Comparison of ENCODE assay signal across 10 mouse cellular contexts in genomic region chr19:6415454-6415853, GRCm38 (mm10). TPM values are rescaled to one million over a fixed set of nuclear protein-coding genes. Genes with fewer than 3 reads are reported as not detected.
DNase-seq lines count a peak whose midpoint lies in the region; ATAC-seq lines count a peak whose summit lies in the region.
"Had no signal": no experiment of that assay in that cellular context is flagged by ENCODE, and none has a peak within 500 bp of the region (broad histone marks: within the 10 kb centered on the region; RNA-seq: fewer than 3 reads in every experiment).

No protein-coding gene starts in this region.

- H3K36me3 ChIP-seq in forebrain, embryonic 11.5 days (ENCODE audit: control insufficient read depth, insufficient read depth, low read length) = no peaks in the 10 kb centered on the region
- H3K36me3 ChIP-seq in midbrain, embryonic 11.5 days (ENCODE audit: control insufficient read depth, insufficient read depth, low read length) = no peaks in the 10 kb centered on the region
- no peaks in the 10 kb centered on the region for H3K36me3 ChIP-seq in heart, embryonic 11.5 days (ENCODE audit: control insufficient read depth, insufficient read depth, low read length)

- WGBS in forebrain, embryonic 11.5 days = 45% methylated on average over 6 of the region's 6 CpGs
- 33% methylated on average over 6 of the region's 6 CpGs for WGBS in midbrain, embryonic 11.5 days
- 14% methylated on average over 6 of the region's 6 CpGs for WGBS in heart, embryonic 11.5 days (ENCODE audit: insufficient replicate concordance)

- peak overlapping the region; percentile 27; the same call in 1 of the 2 replicates for H3K9ac ChIP-seq in forebrain, embryonic 11.5 days (ENCODE audit: low read length)
- H3K9ac ChIP-seq in midbrain, embryonic 11.5 days (ENCODE audit: low read length) = peak overlapping the region; percentile 35; the same call in 1 of the 2 replicates
- no peak overlapping the region for H3K9ac ChIP-seq in heart, embryonic 11.5 days (ENCODE audit: low read depth, low read length)

- no peak for ATAC-seq in forebrain, embryonic 11.5 days (replicated peaks; ENCODE audit: low FRiP score)
- ATAC-seq in midbrain, embryonic 11.5 days (ENCODE audit: low FRiP score) = no peak
- ATAC-seq in CD4-positive, CD25-positive, alpha-beta regulatory T cell, adult 4 months = no peak
- no peak for ATAC-seq in heart, embryonic 11.5 days (replicated peaks; ENCODE audit: insufficient number of reproducible peaks, low FRiP score, low TSS enrichment)
- ATAC-seq: Patski had no signal

- peaks cover 26% of the 10 kb centered on the region for H3K4me1 ChIP-seq in forebrain, embryonic 11.5 days (replicated peaks; ENCODE audit: control insufficient read depth, insufficient read depth, low read length)
- peaks cover 43% of the 10 kb centered on the region for H3K4me1 ChIP-seq in midbrain, embryonic 11.5 days (ENCODE audit: control insufficient read depth, insufficient read depth, low read length)
- H3K4me1 ChIP-seq in heart, embryonic 11.5 days (ENCODE audit: control insufficient read depth, insufficient read depth, low read length) = peaks cover 22% of the 10 kb centered on the region

- H3K27me3 ChIP-seq in forebrain, embryonic 11.5 days (ENCODE audit: control insufficient read depth, insufficient read depth, low read length) = peaks cover 13% of the 10 kb centered on the region
- H3K27me3 ChIP-seq in midbrain, embryonic 11.5 days (ENCODE audit: control insufficient read depth, insufficient read depth, low read length) = peaks cover 11% of the 10 kb centered on the region
- H3K27me3 ChIP-seq in heart, embryonic 11.5 days (ENCODE audit: control insufficient read depth, insufficient read depth, low read length) = peaks cover 43% of the 10 kb centered on the region

- DNase-seq in cerebellum, adult 11-12 months = peak; percentile 27
- DNase-seq in cerebellum, adult 9-11 months = no peak
- DNase-seq in forebrain, embryonic 11.5 days (ENCODE audit: low spot score) = no peak
- peak; percentile 55 for DNase-seq in kidney, postnatal 14 days
- DNase-seq in midbrain, embryonic 11.5 days (ENCODE audit: low spot score, missing footprints) = peak; percentile 90
- DNase-seq in T-cell, adult 2 months (ENCODE audit: low spot score) = no peak

- no peak overlapping the region for H3K4me3 ChIP-seq in forebrain, embryonic 11.5 days (ENCODE audit: low read depth, low read length)
- H3K4me3 ChIP-seq in midbrain, embryonic 11.5 days (ENCODE audit: low read depth, low read length) = no peak overlapping the region
- no peak overlapping the region for H3K4me3 ChIP-seq in heart, embryonic 11.5 days (ENCODE audit: low read depth, low read length)
- H3K4me3 ChIP-seq: left cerebral cortex, adult 2 months had no signal

- H3K4me2 ChIP-seq in forebrain, embryonic 11.5 days (ENCODE audit: low read depth, low read length, severe bottlenecking) = no peak overlapping the region
- peak overlapping the region; percentile 24; the same call in 1 of the 2 replicates for H3K4me2 ChIP-seq in midbrain, embryonic 11.5 days
- no peak overlapping the region for H3K4me2 ChIP-seq in heart, embryonic 11.5 days

- H3K27ac ChIP-seq in forebrain, embryonic 11.5 days (ENCODE audit: low read depth, low read length) = peak overlapping the region; percentile 46
- peak overlapping the region; percentile 25 for H3K27ac ChIP-seq in midbrain, embryonic 11.5 days (ENCODE audit: low read depth, low read length)
- no peak overlapping the region for H3K27ac ChIP-seq in heart, embryonic 11.5 days (ENCODE audit: low read depth, low read length)
- H3K27ac ChIP-seq: left cerebral cortex, adult 2 months had no signal

- no peaks in the 10 kb centered on the region for H3K9me3 ChIP-seq in forebrain, embryonic 11.5 days (ENCODE audit: control insufficient read depth, low read length)
- no peaks in the 10 kb centered on the region for H3K9me3 ChIP-seq in midbrain, embryonic 11.5 days (ENCODE audit: control insufficient read depth, low read length)
- H3K9me3 ChIP-seq in heart, embryonic 11.5 days (replicated peaks; ENCODE audit: control insufficient read depth, low read length) = no peaks in the 10 kb centered on the region

RNA-seq across cellular contexts. Expression of gene Nrxn2, which starts 3.1 kb away (rescaled TPM):
- 8.1 and 10.4 TPM in 2 replicates for polyA plus RNA-seq in forebrain, embryonic 11.5 days (2014; fragmentation: Nextera tagmentation; extraction: Ambion mirVana)
- polyA plus RNA-seq in midbrain, embryonic 11.5 days (2014; fragmentation: Nextera tagmentation; extraction: Ambion mirVana) = 9.2 and 9.5 TPM in 2 replicates
- polyA plus RNA-seq in CD4-positive, CD25-positive, alpha-beta regulatory T cell, adult 4 months (2017; shearing (Covaris generic)) = not detected
- 1.5 and 1.6 TPM in 2 replicates for polyA plus RNA-seq in heart, embryonic 11.5 days (2014; fragmentation: Nextera tagmentation; extraction: Ambion mirVana)
- polyA plus RNA-seq: Patski had no signal

RNA-seq across cellular contexts. Expression of gene Rasgrp2, which starts 16.3 kb away (rescaled TPM):
- 9.5 and 12.9 TPM in 2 replicates for polyA plus RNA-seq in forebrain, embryonic 11.5 days (2014; fragmentation: Nextera tagmentation; extraction: Ambion mirVana)
- polyA plus RNA-seq in midbrain, embryonic 11.5 days (2014; fragmentation: Nextera tagmentation; extraction: Ambion mirVana) = 14.1 and 16.8 TPM in 2 replicates
- polyA plus RNA-seq in CD4-positive, CD25-positive, alpha-beta regulatory T cell, adult 4 months (2017; shearing (Covaris generic)) = 100 to 1,000 TPM in 1 of 2 experiments, 10 to 100 TPM in 1; 80.3 to 117 TPM
- 41.5 and 42.7 TPM in 2 replicates for polyA plus RNA-seq in heart, embryonic 11.5 days (2014; fragmentation: Nextera tagmentation; extraction: Ambion mirVana)

RNA-seq across cellular contexts. Expression of gene Pygm, which starts 31.3 kb away (rescaled TPM):
- 1.2 TPM in 2 replicates for polyA plus RNA-seq in forebrain, embryonic 11.5 days (2014; fragmentation: Nextera tagmentation; extraction: Ambion mirVana)
- polyA plus RNA-seq in midbrain, embryonic 11.5 days (2014; fragmentation: Nextera tagmentation; extraction: Ambion mirVana) = 0.81 and 1.8 TPM in 2 replicates
- polyA plus RNA-seq in CD4-positive, CD25-positive, alpha-beta regulatory T cell, adult 4 months (2017; shearing (Covaris generic)) = 10 to 100 TPM in 1 of 2 experiments, 1 to 10 TPM in 1; 2.0 to 14.2 TPM
- 149 and 178 TPM in 2 replicates for polyA plus RNA-seq in heart, embryonic 11.5 days (2014; fragmentation: Nextera tagmentation; extraction: Ambion mirVana)

RNA-seq across cellular contexts. Expression of gene Sf1, which starts 52.0 kb away (rescaled TPM):
- polyA plus RNA-seq in forebrain, embryonic 11.5 days (2014; fragmentation: Nextera tagmentation; extraction: Ambion mirVana) = 275 and 283 TPM in 2 replicates
- polyA plus RNA-seq in midbrain, embryonic 11.5 days (2014; fragmentation: Nextera tagmentation; extraction: Ambion mirVana) = 186 and 215 TPM in 2 replicates
- 10 to 100 TPM; 55.3 to 56.7 TPM for polyA plus RNA-seq in CD4-positive, CD25-positive, alpha-beta regulatory T cell, adult 4 months (2017; shearing (Covaris generic))
- polyA plus RNA-seq in heart, embryonic 11.5 days (2014; fragmentation: Nextera tagmentation; extraction: Ambion mirVana) = 106 and 124 TPM in 2 replicates

Comparison
In these comparisons a context has a peak if more than half of its experiments do, and no peak if none do; other contexts are left out.
1. DNase-seq: peak in cerebellum, adult 11-12 months (single experiment), kidney, postnatal 14 days (single experiment) and midbrain, embryonic 11.5 days (single experiment); none in cerebellum, adult 9-11 months (single experiment), forebrain, embryonic 11.5 days (single experiment) and T-cell, adult 2 months (single experiment).